Mouse (Mus musculus): ENCODE measurements at regions not wholly inside any gene's neighbourhood (a gene's known extent, or its start where the extent isn't known, plus 50 kb on each side); places are given as distances from the start of the nearest gene placed in this dataset.

- TF ChIP-seq CTCF (IDR thresholded peaks at IDR 0.05; ENCODE audit: control insufficient read depth, insufficient read depth, low read length) (no peak), POLR2A (IDR thresholded peaks at IDR 0.05; ENCODE audit: borderline replicate concordance, control insufficient read depth, low read depth, low read length) (no peak)
Measured at GRCm38 (mm10) chr11:19160227-19160626, 141.4 kb upstream of the Meis1 start.
